Mouse (Mus musculus) kidney, adult 2 months (tissue): ENCODE results near the gene Uhrf1. TPM values are rescaled to one million over a fixed set of nuclear protein-coding genes. Genes with fewer than 3 reads are reported as not detected.

Source experiments
- DNase-seq: peaks from one replicate; pipeline ENCODE4 v3.0.0; 2021
- H3K27ac ChIP-seq: fragments of 200-500 bp; 2 replicates; pipeline ENCODE4 v1.5.1; 2012; ENCODE audit warnings: low read depth, low read length, control low read depth, inconsistent platforms; ENCODE audit not compliant: insufficient read depth
- H3K27me3 ChIP-seq: fragments of 200-500 bp; replicated peaks from 2 replicates; pipeline ENCODE4 v1.6.1; 2012; ENCODE audit warnings: mild to moderate bottlenecking, moderate library complexity, low read length, inconsistent platforms; ENCODE audit not compliant: control insufficient read depth, insufficient read depth
- H3K36me3 ChIP-seq: fragments of 200-500 bp; 2 replicates; pipeline ENCODE4 v1.6.1; 2012; ENCODE audit warnings: mild to moderate bottlenecking, moderate library complexity, low read length, inconsistent platforms; ENCODE audit not compliant: control insufficient read depth, insufficient read depth
- H3K4me1 ChIP-seq: fragments of 200-500 bp; 2 replicates; pipeline ENCODE4 v1.6.1; 2011; ENCODE audit warnings: low read length; ENCODE audit not compliant: control insufficient read depth, insufficient read depth
- H3K4me3 ChIP-seq: fragments of 200-500 bp; 2 replicates; pipeline ENCODE4 v1.5.1; 2011; ENCODE audit warnings: mild to moderate bottlenecking, low read depth, low read length, control low read depth; ENCODE audit not compliant: insufficient read depth
- CTCF ChIP-seq: fragments of 200-500 bp; conservative IDR thresholded peaks from 2 replicates; pipeline ENCODE4 v1.5.1; 2011; ENCODE audit warnings: low read depth, mild to moderate bottlenecking, control low read depth, low read length, moderate library complexity, mixed read lengths; ENCODE audit not compliant: insufficient read depth, insufficient read length
- POLR2A ChIP-seq: fragments of 200-500 bp; IDR thresholded peaks from one replicate; pipeline ENCODE4 v1.6.1; 2011; ENCODE audit warnings: low read depth, low read length, control low read depth
- WGBS: fragments of 180-500 bp; shearing (Covaris S2); methylation state at CpG from one replicate; pipeline ENCODE4 v1.1.7; 2018; 5-methylcytosine and 5-hydroxymethylcytosine counted together
- polyA plus RNA-seq: library from polyadenylated mRNA; depleted of rRNA; stranded (reverse); fragments of >200 nt; gene quantifications from 2 replicates; pipeline ENCODE4 v1.2.3, GENCODE M21; 2012

Uhrf1 gene
- polyA plus RNA-seq, 1 experiment, result 2.3 TPM

GRCm38 (mm10) chr17:56285995-56286394, 17.1 kb upstream of the Uhrf1 start:
- H3K36me3 ChIP-seq, result no peaks in the 10 kb centered on the region
- no peak for DNase-seq
- H3K27ac ChIP-seq, result no peak overlapping the region

GRCm38 (mm10) chr17:56287830-56288229, 15.3 kb upstream of the Uhrf1 start:
- Histone ChIP-seq H3K27me3 (no peaks in the 10 kb centered on the region), H3K27ac (no peak overlapping the region), H3K4me1 (peaks cover 19% of the 10 kb centered on the region), H3K4me3 (peak overlapping the region; percentile 33; the same call in 1 of the 2 replicates), H3K36me3 (no peaks in the 10 kb centered on the region)
- peak; percentile 80 for DNase-seq
- 44% methylated on average over 3 of the region's 3 CpGs for WGBS
- no peak for TF ChIP-seq CTCF
- TF ChIP-seq POLR2A, result no peak

More at GRCm38 (mm10) chr17:56285995-56286394, 17.1 kb upstream of the Uhrf1 start:
- Histone ChIP-seq H3K27me3 (no peaks in the 10 kb centered on the region), H3K4me3 (no peak overlapping the region), H3K4me1 (peaks cover 12% of the 10 kb centered on the region)
- TF ChIP-seq CTCF, result no peak
- no peak for TF ChIP-seq POLR2A
- WGBS, result 92% methylated on average over 11 of the region's 11 CpGs

GRCm38 (mm10) chr17:56288866-56289265, 14.3 kb upstream of the Uhrf1 start:
- TF ChIP-seq CTCF (no peak), POLR2A (no peak)
- Histone ChIP-seq H3K4me1 (peaks cover 19% of the 10 kb centered on the region), H3K27me3 (no peaks in the 10 kb centered on the region), H3K27ac (peak overlapping the region; percentile 33; the same call in 1 of the 2 replicates), H3K4me3 (peak overlapping the region; percentile 50; the same call in 1 of the 2 replicates), H3K36me3 (no peaks in the 10 kb centered on the region)
- no peak for DNase-seq
- WGBS, result 33% methylated on average over 3 of the region's 3 CpGs

- DNase-seq, result peak; percentile 77
- no peaks in the 10 kb centered on the region for H3K27me3 ChIP-seq
- peak overlapping the region; percentile 33 for H3K27ac ChIP-seq
- H3K36me3 ChIP-seq, result no peaks in the 10 kb centered on the region
- peak overlapping the region; percentile 50 for H3K4me3 ChIP-seq
- peaks cover 19% of the 10 kb centered on the region for H3K4me1 ChIP-seq
- WGBS, result 8% methylated on average over 23 of the region's 23 CpGs
- TF ChIP-seq CTCF (no peak), POLR2A (no peak)
Observed at GRCm38 (mm10) chr17:56289371-56290331, 13.5 kb upstream of the Uhrf1 start.

GRCm38 (mm10) chr17:56290388-56291170, 12.5 kb upstream of the Uhrf1 start:
- 6% methylated on average over 17 of the region's 17 CpGs for WGBS
- DNase-seq, result peak; percentile 98
- H3K27ac ChIP-seq, result peak overlapping the region; percentile 78
- H3K4me3 ChIP-seq, result peak overlapping the region; percentile 50
- no peaks in the 10 kb centered on the region for H3K27me3 ChIP-seq
- peaks cover 19% of the 10 kb centered on the region for H3K4me1 ChIP-seq
- H3K36me3 ChIP-seq, result no peaks in the 10 kb centered on the region
- TF ChIP-seq CTCF (no peak), POLR2A (peak; percentile 30)

- DNase-seq, result peak; percentile 95
- WGBS, result 1% methylated on average over 16 of the region's 16 CpGs
- Histone ChIP-seq H3K36me3 (no peaks in the 10 kb centered on the region), H3K4me1 (peaks cover 19% of the 10 kb centered on the region), H3K27ac (peak overlapping the region; percentile 87), H3K27me3 (no peaks in the 10 kb centered on the region), H3K4me3 (peak overlapping the region; percentile 33)
- TF ChIP-seq CTCF, result peak; percentile 82
- TF ChIP-seq POLR2A, result no peak
Observed at GRCm38 (mm10) chr17:56291171-56291511, 12.0 kb upstream of the Uhrf1 start.

GRCm38 (mm10) chr17:56291826-56292475, 11.2 kb upstream of the Uhrf1 start:
- no peaks in the 10 kb centered on the region for H3K36me3 ChIP-seq
- WGBS, result 62% methylated on average over 7 of the region's 7 CpGs
- TF ChIP-seq CTCF, result no peak
- no peak for TF ChIP-seq POLR2A
- peak overlapping the region; percentile 87; the same call in 1 of the 2 replicates for H3K27ac ChIP-seq
- no peak for DNase-seq
- no peak overlapping the region for H3K4me3 ChIP-seq
- peaks cover 19% of the 10 kb centered on the region for H3K4me1 ChIP-seq
- H3K27me3 ChIP-seq, result no peaks in the 10 kb centered on the region
